Mouse (Mus musculus) heart, embryonic 15.5 days (tissue): Measurements from ENCODE around the gene Tnfsf9. TPM values are rescaled to one million over a fixed set of nuclear protein-coding genes. Genes with fewer than 3 reads are reported as not detected.

ENCODE experiments used
- ATAC-seq: fragments of 200-750 bp; cut with Nextera tagmentation; replicated peaks from 2 replicates; pipeline ENCODE4 v1.8.0; 2017; ENCODE audit warnings: low read depth, moderate TSS enrichment; ENCODE audit not compliant: insufficient number of reproducible peaks, insufficient read depth, low FRiP score
- H3K27ac ChIP-seq: fragments of 300-500 bp; sonication (generic); 2 replicates; pipeline ENCODE4 v1.5.1; 2015; ENCODE audit warnings: mild to moderate bottlenecking, inconsistent platforms
- H3K27me3 ChIP-seq: fragments of 300-500 bp; sonication (generic); 2 replicates; pipeline ENCODE4 v1.6.1; 2015; ENCODE audit warnings: inconsistent platforms
- H3K36me3 ChIP-seq: fragments of 300-500 bp; sonication (generic); 2 replicates; pipeline ENCODE4 v1.6.1; 2015; ENCODE audit warnings: mild to moderate bottlenecking, inconsistent platforms
- H3K4me1 ChIP-seq: fragments of 300-500 bp; sonication (generic); replicated peaks from 2 replicates; pipeline ENCODE4 v1.6.1; 2015; ENCODE audit warnings: inconsistent platforms
- H3K4me2 ChIP-seq: fragments of 300-500 bp; sonication (generic); 2 replicates; pipeline ENCODE4 v1.6.1; 2015; ENCODE audit warnings: inconsistent platforms, mild to moderate bottlenecking, moderate library complexity
- H3K4me3 ChIP-seq: fragments of 300-500 bp; sonication (generic); 2 replicates; pipeline ENCODE4 v1.5.1; 2015; ENCODE audit warnings: mild to moderate bottlenecking, inconsistent platforms
- H3K9ac ChIP-seq: fragments of 300-500 bp; sonication (generic); 2 replicates; pipeline ENCODE4 v1.6.1; 2015; ENCODE audit warnings: mild to moderate bottlenecking, inconsistent platforms
- H3K9me3 ChIP-seq: fragments of 300-500 bp; sonication (generic); replicated peaks from 2 replicates; pipeline ENCODE4 v1.6.1; 2016; ENCODE audit warnings: inconsistent platforms
- WGBS: fragments of 180-500 bp; shearing (Covaris S2); methylation state at CpG from one replicate; pipeline ENCODE4 v1.1.7; 2015; ENCODE audit warnings: mixed read lengths; 5-methylcytosine and 5-hydroxymethylcytosine counted together
- polyA plus RNA-seq: library from polyadenylated mRNA; unstranded; fragments of >200 nt; fragmentation: Nextera tagmentation; extraction: Ambion mirVana; gene quantifications from 2 replicates; pipeline ENCODE4 v1.2.1, GENCODE M21; 2015

Tnfsf9 gene
- polyA plus RNA-seq, 1 experiment from 2014 or later: 3.0 TPM

DNA sequence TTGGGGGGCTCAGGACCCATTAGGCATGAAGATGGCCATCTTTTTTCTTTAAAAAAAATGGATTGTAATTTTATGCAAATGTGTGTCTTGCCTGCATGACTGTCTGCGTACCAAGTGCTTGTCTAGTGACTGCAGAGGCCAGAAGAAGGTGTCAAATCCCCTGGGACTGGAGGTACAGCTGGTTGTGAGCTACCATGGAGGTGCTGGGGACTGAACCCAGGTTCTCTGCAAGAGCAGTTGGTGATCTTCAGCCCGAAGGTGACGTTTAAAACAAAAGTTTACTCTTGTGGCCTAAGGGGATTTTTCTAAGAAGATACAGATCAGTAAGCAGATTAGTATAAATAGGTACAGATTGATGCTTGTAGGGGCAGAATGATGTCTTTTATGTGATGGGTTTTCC, 30.5 kb downstream of the Tnfsf9 start:
- WGBS: 71% methylated on average over 3 of the region's 3 CpGs

GRCm38 (mm10) chr17:57138676-57139075, 33.6 kb downstream of the Tnfsf9 start:
- Histone ChIP-seq H3K9me3 (no peaks in the 10 kb centered on the region), H3K4me2 (no peak overlapping the region), H3K4me1 (no peaks in the 10 kb centered on the region), H3K36me3 (no peaks in the 10 kb centered on the region), H3K27me3 (no peaks in the 10 kb centered on the region), H3K9ac (no peak overlapping the region), H3K4me3 (no peak overlapping the region), H3K27ac (no peak overlapping the region)
- 75% methylated on average over 4 of the region's 4 CpGs for WGBS
- ATAC-seq: no peak

More for the DNA sequence above, 30.5 kb downstream of the Tnfsf9 start:
- no peak overlapping the region for H3K4me2 ChIP-seq
- no peaks in the 10 kb centered on the region for H3K4me1 ChIP-seq
- ATAC-seq: no peak
- H3K9ac ChIP-seq: no peak overlapping the region
- H3K36me3 ChIP-seq: no peaks in the 10 kb centered on the region
- no peak overlapping the region for H3K27ac ChIP-seq
- H3K9me3 ChIP-seq: no peaks in the 10 kb centered on the region
- no peak overlapping the region for H3K4me3 ChIP-seq
- H3K27me3 ChIP-seq: no peaks in the 10 kb centered on the region

DNA sequence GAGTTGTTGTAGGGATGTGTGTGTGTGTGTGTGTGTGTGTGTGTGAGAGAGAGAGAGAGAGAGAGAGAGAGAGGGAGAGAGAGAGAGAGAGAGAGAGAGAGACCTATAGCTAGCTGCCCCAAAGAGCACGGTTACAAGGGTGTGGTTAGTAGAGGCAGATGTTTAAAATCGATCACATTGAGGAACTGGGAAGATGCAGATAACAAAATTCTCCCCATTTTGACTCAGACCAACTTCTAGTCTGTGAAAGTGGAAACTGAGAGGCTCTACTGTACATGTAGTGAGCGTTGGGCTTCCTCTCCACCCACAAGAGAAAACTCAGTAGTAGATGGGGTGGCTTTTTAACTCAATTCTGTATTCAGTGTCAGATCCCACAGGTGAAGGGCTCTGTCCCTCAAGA, 34.6 kb downstream of the Tnfsf9 start:
- H3K4me2 ChIP-seq: no peak overlapping the region
- H3K4me3 ChIP-seq: no peak overlapping the region
- no peaks in the 10 kb centered on the region for H3K27me3 ChIP-seq
- no peak overlapping the region for H3K9ac ChIP-seq
- no peaks in the 10 kb centered on the region for H3K9me3 ChIP-seq
- no peak overlapping the region for H3K27ac ChIP-seq
- no peaks in the 10 kb centered on the region for H3K4me1 ChIP-seq
- no peaks in the 10 kb centered on the region for H3K36me3 ChIP-seq
- WGBS: 73% methylated on average over 3 of the region's 3 CpGs
- no peak for ATAC-seq

DNA sequence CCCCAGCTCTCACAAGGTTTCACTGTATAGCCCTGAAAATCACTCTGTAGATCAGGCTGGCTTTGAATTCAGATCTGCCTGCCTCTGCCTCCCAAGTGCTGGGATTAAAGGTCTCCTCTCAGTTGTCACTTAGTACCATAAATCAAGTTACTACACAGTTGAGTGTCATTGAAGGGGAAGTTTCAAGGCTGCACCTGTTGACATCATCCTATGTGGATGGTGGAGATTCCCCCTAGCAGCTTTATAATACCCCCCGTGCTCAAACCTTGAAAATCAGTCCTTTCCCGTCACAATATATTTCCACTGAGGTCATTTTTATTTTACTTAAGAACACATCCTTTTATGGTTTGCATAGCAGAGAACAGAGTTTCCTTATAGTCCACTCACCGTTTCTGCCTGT, 38.6 kb downstream of the Tnfsf9 start:
- no peaks in the 10 kb centered on the region for H3K4me1 ChIP-seq
- ATAC-seq: no peak
- no peak overlapping the region for H3K4me2 ChIP-seq
- no peaks in the 10 kb centered on the region for H3K36me3 ChIP-seq
- H3K27me3 ChIP-seq: peaks cover 27% of the 10 kb centered on the region
- no peaks in the 10 kb centered on the region for H3K9me3 ChIP-seq
- H3K4me3 ChIP-seq: no peak overlapping the region
- WGBS: 71% methylated on average over 3 of the region's 3 CpGs
- H3K27ac ChIP-seq: no peak overlapping the region
- H3K9ac ChIP-seq: no peak overlapping the region

- WGBS: 57% methylated on average over 1 of the region's 1 CpGs
- H3K4me1 ChIP-seq: peaks cover 7% of the 10 kb centered on the region
Observed at GRCm38 (mm10) chr17:57145115-57145514, 40.0 kb downstream of the Tnfsf9 start.

GRCm38 (mm10) chr17:57148343-57148742, 43.2 kb downstream of the Tnfsf9 start:
- peaks cover 7% of the 10 kb centered on the region for H3K4me1 ChIP-seq
- H3K9ac ChIP-seq: no peak overlapping the region
- no peak overlapping the region for H3K27ac ChIP-seq
- 63% methylated on average over 4 of the region's 4 CpGs for WGBS
- ATAC-seq: no peak
- no peak overlapping the region for H3K4me3 ChIP-seq
- H3K4me2 ChIP-seq: no peak overlapping the region
- H3K36me3 ChIP-seq: no peaks in the 10 kb centered on the region
- H3K27me3 ChIP-seq: peaks cover 55% of the 10 kb centered on the region
- H3K9me3 ChIP-seq: no peaks in the 10 kb centered on the region

More at GRCm38 (mm10) chr17:57145115-57145514, 40.0 kb downstream of the Tnfsf9 start:
- no peak overlapping the region for H3K9ac ChIP-seq
- no peak overlapping the region for H3K4me2 ChIP-seq
- peaks cover 41% of the 10 kb centered on the region for H3K27me3 ChIP-seq
- no peak for ATAC-seq
- no peaks in the 10 kb centered on the region for H3K36me3 ChIP-seq
- no peak overlapping the region for H3K27ac ChIP-seq
- no peak overlapping the region for H3K4me3 ChIP-seq
- no peaks in the 10 kb centered on the region for H3K9me3 ChIP-seq

GRCm38 (mm10) chr17:57148994-57149803, 44.1 kb downstream of the Tnfsf9 start, which contains the start of gene Cd70:
Cd70 (minus strand) TSS chr17:57149777.
- H3K4me1 ChIP-seq: peaks cover 7% of the 10 kb centered on the region
- H3K9me3 ChIP-seq: no peaks in the 10 kb centered on the region
- no peaks in the 10 kb centered on the region for H3K36me3 ChIP-seq
- H3K27ac ChIP-seq: no peak within 1 kb of the TSS
- peak within 1 kb of the TSS; percentile 14; the same call in 1 of the 2 replicates for H3K9ac ChIP-seq
- WGBS: 2% methylated on average over 39 of the region's 39 CpGs
- peak within 1 kb of the TSS; percentile 57 for H3K4me2 ChIP-seq
- peak within 1 kb of the TSS; percentile 36 for H3K4me3 ChIP-seq
- ATAC-seq: no peak
- H3K27me3 ChIP-seq: peaks cover 55% of the 10 kb centered on the region

DNA sequence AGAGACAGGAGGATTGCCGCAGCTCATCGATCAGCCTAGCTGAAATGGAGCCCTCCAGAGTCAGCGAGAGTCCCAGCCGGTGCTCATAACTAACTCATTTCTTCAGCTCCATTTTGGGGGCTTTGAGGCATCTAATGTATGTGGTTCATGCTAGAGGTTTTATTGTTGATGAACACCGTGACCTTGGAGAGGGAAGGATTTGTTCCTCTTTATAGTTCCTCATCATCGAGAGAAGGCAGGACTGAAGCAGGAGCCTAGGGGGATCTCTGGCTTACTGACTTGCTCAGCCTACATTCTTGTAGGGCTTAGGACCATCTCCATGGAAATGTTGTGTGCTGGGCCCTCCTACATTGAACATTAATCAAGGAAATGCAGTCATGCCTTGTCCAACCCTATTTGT, 47.9 kb downstream of the Tnfsf9 start:
- no peak overlapping the region for H3K4me3 ChIP-seq
- 87% methylated on average over 6 of the region's 6 CpGs for WGBS
- H3K9me3 ChIP-seq: no peaks in the 10 kb centered on the region
- H3K27ac ChIP-seq: no peak overlapping the region
- H3K4me2 ChIP-seq: no peak overlapping the region
- H3K36me3 ChIP-seq: no peaks in the 10 kb centered on the region
- peaks cover 7% of the 10 kb centered on the region for H3K4me1 ChIP-seq
- ATAC-seq: no peak
- peaks cover 35% of the 10 kb centered on the region for H3K27me3 ChIP-seq
- no peak overlapping the region for H3K9ac ChIP-seq

GRCm38 (mm10) chr17:57153787-57154186, 48.7 kb downstream of the Tnfsf9 start:
- ATAC-seq: no peak
- H3K4me2 ChIP-seq: no peak overlapping the region
- no peak overlapping the region for H3K27ac ChIP-seq
- no peaks in the 10 kb centered on the region for H3K36me3 ChIP-seq
- no peak overlapping the region for H3K9ac ChIP-seq
- peaks cover 7% of the 10 kb centered on the region for H3K4me1 ChIP-seq
- H3K4me3 ChIP-seq: no peak overlapping the region
- peaks cover 27% of the 10 kb centered on the region for H3K27me3 ChIP-seq
- 76% methylated on average over 4 of the region's 4 CpGs for WGBS
- no peaks in the 10 kb centered on the region for H3K9me3 ChIP-seq

Other genes starting within 250 kb of the Tnfsf9 start
- not detected in 2 replicates for gene Acsbg2, start 230.9 kb upstream of the Tnfsf9 start, polyA plus RNA-seq
- 0.30 and 0.43 TPM in 2 replicates for gene 1700061G19Rik, start 229.8 kb upstream of the Tnfsf9 start, polyA plus RNA-seq
- gene Mllt1, start 169.9 kb upstream of the Tnfsf9 start, polyA plus RNA-seq: 25.8 and 35.3 TPM in 2 replicates
- 0.08 TPM in 1 of 2 replicates, not detected in the other for gene Acer1, start 123.2 kb upstream of the Tnfsf9 start, polyA plus RNA-seq
- gene Clpp, start 115.0 kb upstream of the Tnfsf9 start, polyA plus RNA-seq: 103 and 114 TPM in 2 replicates
- gene Alkbh7, start 108.0 kb upstream of the Tnfsf9 start, polyA plus RNA-seq: 52.1 and 52.4 TPM in 2 replicates
- gene Pspn, start 105.3 kb upstream of the Tnfsf9 start, polyA plus RNA-seq: 0.33 TPM in 1 of 2 replicates, not detected in the other
- gene Gtf2f1, start 94.0 kb upstream of the Tnfsf9 start, polyA plus RNA-seq: 33.7 and 41.1 TPM in 2 replicates
- gene Gm17949, start 93.9 kb upstream of the Tnfsf9 start, polyA plus RNA-seq: 0.23 and 0.48 TPM in 2 replicates
- 23.3 and 29.3 TPM in 2 replicates for gene Khsrp, start 73.8 kb upstream of the Tnfsf9 start, polyA plus RNA-seq
- not detected in 2 replicates for gene Slc25a41, start 63.7 kb upstream of the Tnfsf9 start, polyA plus RNA-seq
- gene Crb3, start 46.2 kb upstream of the Tnfsf9 start, polyA plus RNA-seq: 0.92 and 2.5 TPM in 2 replicates
- gene Slc25a23, start 45.5 kb upstream of the Tnfsf9 start, polyA plus RNA-seq: 14.7 and 18.3 TPM in 2 replicates
- gene Dennd1c, start 26.8 kb upstream of the Tnfsf9 start, polyA plus RNA-seq: 0.64 and 3.7 TPM in 2 replicates
- gene Tubb4a, start 17.5 kb upstream of the Tnfsf9 start, polyA plus RNA-seq: 5.6 and 12.8 TPM in 2 replicates
- not detected in 2 replicates for gene Cd70, start 44.5 kb downstream of the Tnfsf9 start, polyA plus RNA-seq
- gene Tnfsf14, start 88.9 kb downstream of the Tnfsf9 start, polyA plus RNA-seq: 0.29 TPM in 1 of 2 replicates, not detected in the other
- 1.8 and 5.6 TPM in 2 replicates for gene C3, start 122.8 kb downstream of the Tnfsf9 start, polyA plus RNA-seq
- gene Gpr108, start 143.1 kb downstream of the Tnfsf9 start, polyA plus RNA-seq: 26.5 and 29.0 TPM in 2 replicates
- gene Trip10, start 144.1 kb downstream of the Tnfsf9 start, polyA plus RNA-seq: 39.1 and 43.7 TPM in 2 replicates
- gene Vav1, start 173.8 kb downstream of the Tnfsf9 start, polyA plus RNA-seq: 1.8 and 9.6 TPM in 2 replicates